Mouse (Mus musculus): Measurements from ENCODE around the gene Des. TPM values are rescaled to one million over a fixed set of nuclear protein-coding genes. Genes with fewer than 3 reads are reported as not detected.

The Des gene
- under 1 TPM in 1 of 2 experiments, not detected in 1; 0.16 TPM for polyA plus RNA-seq (2017; shearing (Covaris generic))

GRCm38 (mm10) chr1:75360112-75361031, at the start of gene Des:
TSS of gene Des (plus strand) at chr1:75360329.

DNA sequence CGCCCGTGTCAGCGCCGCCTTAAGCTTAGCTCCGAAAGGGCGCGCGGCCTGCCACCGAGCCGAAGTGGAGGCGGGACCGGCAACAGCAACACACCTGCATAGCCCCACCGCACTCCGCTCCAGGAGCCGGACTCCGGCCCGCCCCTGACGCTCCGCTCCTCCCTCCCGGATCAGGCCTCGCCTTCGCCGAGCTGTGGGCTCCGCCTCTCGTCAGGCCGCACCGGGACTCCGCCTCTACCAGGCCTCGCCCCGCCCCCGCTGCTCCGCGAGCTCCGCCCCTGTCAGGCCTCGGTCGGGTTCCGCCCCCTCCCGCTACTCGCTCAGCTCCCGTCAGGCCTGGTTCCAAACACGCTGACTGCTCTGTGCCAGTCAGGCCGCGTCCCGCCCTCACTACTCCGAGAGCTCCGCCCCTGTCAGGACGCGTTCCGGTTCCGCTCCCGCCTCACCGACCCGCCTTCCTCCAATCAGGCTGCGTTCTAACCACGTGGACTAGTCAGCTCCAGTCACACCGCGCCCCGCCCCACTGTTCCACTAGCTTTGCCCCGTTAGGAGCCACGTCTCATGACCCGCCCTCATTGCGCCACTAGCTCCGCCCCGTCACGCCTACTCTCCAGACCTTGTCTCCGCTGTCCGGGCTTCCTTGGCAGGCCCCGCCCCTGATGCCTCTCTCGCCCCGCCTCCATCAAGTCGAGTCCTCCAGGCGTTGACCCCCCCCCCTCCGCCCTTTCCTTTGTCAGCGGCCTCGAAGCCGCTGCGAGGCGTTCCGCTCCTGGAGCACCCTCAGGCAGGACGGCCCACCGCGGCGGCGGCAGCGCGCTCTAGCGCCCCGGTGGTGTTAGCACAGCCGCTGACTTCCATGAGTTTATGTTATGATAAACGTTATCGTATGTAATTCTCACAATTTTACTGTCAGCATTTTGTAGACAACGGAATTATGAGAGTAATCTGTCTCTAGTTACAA, 42.6 kb upstream of the Des start, which contains the start of gene Dnpep:
Dnpep (minus strand) TSS at position 750 of the 961 bp plus-strand sequence.

DNA sequence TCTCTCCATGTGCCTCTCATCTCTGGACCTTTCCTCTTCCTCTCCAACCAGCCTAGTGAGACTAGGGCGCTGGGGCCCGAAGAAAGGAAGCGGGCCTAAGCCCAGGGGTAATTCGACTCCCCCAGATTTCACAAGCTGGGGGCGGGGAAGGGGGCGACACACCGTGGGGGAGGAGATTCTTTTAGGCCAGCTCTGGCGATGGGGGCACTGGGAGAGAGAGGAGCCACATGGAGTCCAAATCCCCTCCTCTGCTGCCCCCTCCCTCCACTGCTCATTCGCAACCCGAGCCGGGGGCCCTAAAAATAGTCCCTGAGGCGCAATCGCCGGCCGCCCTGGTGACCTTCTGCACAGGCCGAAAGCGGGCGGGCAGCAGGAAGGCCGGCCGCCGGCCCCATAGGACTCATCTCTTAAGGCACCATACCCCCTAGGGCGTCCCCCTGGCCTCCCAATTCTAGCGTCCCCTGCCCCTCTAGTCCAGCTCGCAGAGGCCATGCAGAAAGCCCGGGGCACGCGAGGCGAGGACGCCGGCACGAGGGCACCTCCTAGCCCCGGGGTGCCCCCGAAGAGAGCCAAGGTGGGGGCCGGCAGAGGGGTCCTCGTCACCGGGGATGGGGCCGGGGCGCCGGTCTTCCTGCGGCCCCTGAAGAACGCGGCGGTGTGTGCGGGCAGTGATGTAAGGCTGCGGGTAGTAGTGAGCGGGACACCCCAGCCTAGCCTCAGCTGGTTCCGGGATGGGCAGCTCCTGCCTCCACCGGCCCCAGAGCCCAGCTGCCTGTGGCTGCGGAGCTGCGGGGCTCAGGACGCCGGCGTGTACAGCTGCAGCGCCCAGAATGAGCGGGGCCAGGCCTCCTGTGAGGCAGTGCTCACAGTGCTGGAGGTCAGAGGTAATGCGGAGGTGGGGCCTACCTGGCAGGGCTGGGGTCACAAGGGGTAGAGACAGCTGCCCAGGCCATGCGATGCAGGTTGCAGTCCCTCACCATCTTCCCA, 15.1 kb downstream of the Des start, which contains the start of gene Speg:
Speg (plus strand) TSS at position 348 of the 987 bp plus-strand sequence.

Other genes with a start within 250 kb of the Des start
- 1 to 10 TPM; 7.1 to 8.1 TPM for gene Nhej1, start 235.1 kb upstream of the Des start, polyA plus RNA-seq (2017; shearing (Covaris generic))
- under 1 TPM; 0.43 to 0.50 TPM for gene Slc23a3, start 226.4 kb upstream of the Des start, polyA plus RNA-seq (2017; shearing (Covaris generic))
- gene Cnppd1, start 217.6 kb upstream of the Des start, polyA plus RNA-seq (2017; shearing (Covaris generic)): 100 to 1,000 TPM; 145 to 164 TPM
- 100 to 1,000 TPM in 1 of 2 experiments, 10 to 100 TPM in 1; 80.2 to 109 TPM for gene Retreg2, start 217.6 kb upstream of the Des start, polyA plus RNA-seq (2017; shearing (Covaris generic))
- gene Zfand2b, start 191.7 kb upstream of the Des start, polyA plus RNA-seq (2017; shearing (Covaris generic)): 10 to 100 TPM; 69.6 to 84.5 TPM
- gene Abcb6, start 179.9 kb upstream of the Des start, polyA plus RNA-seq (2017; shearing (Covaris generic)): 1 to 10 TPM; 2.4 to 6.6 TPM
- gene Ankzf1, start 168.2 kb upstream of the Des start, polyA plus RNA-seq (2017; shearing (Covaris generic)): 10 to 100 TPM; 25.2 to 30.8 TPM
- 10 to 100 TPM; 21.3 to 23.5 TPM for gene Atg9a, start 168.1 kb upstream of the Des start, polyA plus RNA-seq (2017; shearing (Covaris generic))
- gene Glb1l, start 149.5 kb upstream of the Des start, polyA plus RNA-seq (2017; shearing (Covaris generic)): 10 to 100 TPM in 1 of 2 experiments, 1 to 10 TPM in 1; 8.6 to 14.6 TPM
- gene Stk16, start 149.5 kb upstream of the Des start, polyA plus RNA-seq (2017; shearing (Covaris generic)): 100 to 1,000 TPM in 1 of 2 experiments, 10 to 100 TPM in 1; 92.3 to 125 TPM
- 100 to 1,000 TPM; 213 to 315 TPM for gene Tuba4a, start 140.5 kb upstream of the Des start, polyA plus RNA-seq (2017; shearing (Covaris generic))
- not detected for gene A630095N17Rik, start 128.2 kb upstream of the Des start, polyA plus RNA-seq (2017; shearing (Covaris generic))
- gene Dnajb2, start 123.9 kb upstream of the Des start, polyA plus RNA-seq (2017; shearing (Covaris generic)): 10 to 100 TPM; 10.8 to 14.4 TPM
- under 1 TPM; 0.18 to 0.71 TPM for gene Ptprn, start 95.8 kb upstream of the Des start, polyA plus RNA-seq (2017; shearing (Covaris generic))
- not detected for gene Resp18, start 81.9 kb upstream of the Des start, polyA plus RNA-seq (2017; shearing (Covaris generic))
- gene Dnpep, start 42.3 kb upstream of the Des start, polyA plus RNA-seq (2017; shearing (Covaris generic)): 10 to 100 TPM; 71.2 TPM
- under 1 TPM; 0.29 to 0.54 TPM for gene Speg, start 15.0 kb downstream of the Des start, polyA plus RNA-seq (2017; shearing (Covaris generic))
- 10 to 100 TPM; 68.6 to 74.4 TPM for gene Gmppa, start 75.6 kb downstream of the Des start, polyA plus RNA-seq (2017; shearing (Covaris generic))
- under 1 TPM in 1 of 2 experiments, not detected in 1; 0.07 TPM for gene Asic4, start 90.1 kb downstream of the Des start, polyA plus RNA-seq (2017; shearing (Covaris generic))
- 10 to 100 TPM; 24.7 to 38.0 TPM for gene Chpf, start 119.0 kb downstream of the Des start, polyA plus RNA-seq (2017; shearing (Covaris generic))
- gene Tmem198, start 119.2 kb downstream of the Des start, polyA plus RNA-seq (2017; shearing (Covaris generic)): 1 to 10 TPM in 1 of 2 experiments, under 1 TPM in 1; 0.98 to 2.0 TPM
- under 1 TPM in 1 of 2 experiments, not detected in 1; 0.10 TPM for gene Obsl1, start 146.1 kb downstream of the Des start, polyA plus RNA-seq (2017; shearing (Covaris generic))
- gene Inha, start 146.7 kb downstream of the Des start, polyA plus RNA-seq (2017; shearing (Covaris generic)): not detected
- 10 to 100 TPM; 17.0 to 21.3 TPM for gene Stk11ip, start 161.2 kb downstream of the Des start, polyA plus RNA-seq (2017; shearing (Covaris generic))
- under 1 TPM in 1 of 2 experiments, not detected in 1; 0.05 TPM for gene Slc4a3, start 185.9 kb downstream of the Des start, polyA plus RNA-seq (2017; shearing (Covaris generic))